Mouse (Mus musculus) testis, adult 2 months (tissue): ENCODE results near the gene Mcts2.
A peak's percentile ranks its signal among the peaks of the same experiment; 100 is the strongest.

Source experiments
- CTCF ChIP-seq: fragments of 200-500 bp; IDR thresholded peaks from 2 replicates; pipeline ENCODE4 v1.5.1; 2012; ENCODE audit warnings: low read depth, mild to moderate bottlenecking, inconsistent platforms, low read length, moderate library complexity; ENCODE audit not compliant: control insufficient read depth, insufficient read depth, insufficient replicate concordance
- POLR2A ChIP-seq: fragments of 200-500 bp; IDR thresholded peaks from 2 replicates; pipeline ENCODE4 v1.6.1; 2012; ENCODE audit warnings: low read depth, mild to moderate bottlenecking, inconsistent platforms, low read length, moderate library complexity; ENCODE audit not compliant: control insufficient read depth

GRCm38 (mm10) chr2:152693233-152693632 is 6.4 kb downstream of the Mcts2 start:
- TF ChIP-seq CTCF (peak; percentile 82), POLR2A (no peak)
